Mouse (Mus musculus) testis, adult 2 months (tissue): ENCODE measurements at regions not wholly inside any gene's neighbourhood (a gene's known extent, or its start where the extent isn't known, plus 50 kb on each side); places are given as distances from the start of the nearest gene placed in this dataset.

Experiments used
- H3K27ac ChIP-seq: fragments of 200-500 bp; 2 replicates; pipeline ENCODE4 v1.5.1; 2012; ENCODE audit warnings: low read depth, low read length; ENCODE audit not compliant: control insufficient read depth, insufficient read depth
- H3K27me3 ChIP-seq: fragments of 200-500 bp; 2 replicates; pipeline ENCODE4 v1.6.1; 2012; ENCODE audit warnings: mild to moderate bottlenecking, low read length, moderate library complexity; ENCODE audit not compliant: control insufficient read depth, insufficient read depth
- H3K36me3 ChIP-seq: fragments of 200-500 bp; 2 replicates; pipeline ENCODE4 v1.6.1; 2012; ENCODE audit warnings: mild to moderate bottlenecking, low read length; ENCODE audit not compliant: control insufficient read depth, insufficient read depth
- H3K4me1 ChIP-seq: fragments of 200-500 bp; 2 replicates; pipeline ENCODE4 v1.6.1; 2012; ENCODE audit warnings: low read length; ENCODE audit not compliant: control insufficient read depth, insufficient read depth
- H3K4me3 ChIP-seq: fragments of 200-500 bp; 2 replicates; pipeline ENCODE4 v1.5.1; 2012; ENCODE audit warnings: low read depth, mild to moderate bottlenecking, low read length, moderate library complexity, mixed read lengths; ENCODE audit not compliant: control insufficient read depth
- CTCF ChIP-seq: fragments of 200-500 bp; IDR thresholded peaks from 2 replicates; pipeline ENCODE4 v1.5.1; 2012; ENCODE audit warnings: low read depth, mild to moderate bottlenecking, inconsistent platforms, low read length, moderate library complexity; ENCODE audit not compliant: control insufficient read depth, insufficient read depth, insufficient replicate concordance
- POLR2A ChIP-seq: fragments of 200-500 bp; IDR thresholded peaks from 2 replicates; pipeline ENCODE4 v1.6.1; 2012; ENCODE audit warnings: low read depth, mild to moderate bottlenecking, inconsistent platforms, low read length, moderate library complexity; ENCODE audit not compliant: control insufficient read depth

- Histone ChIP-seq H3K4me3 (no peak overlapping the region), H3K27ac (no peak overlapping the region), H3K27me3 (no peaks in the 10 kb centered on the region), H3K36me3 (no peaks in the 10 kb centered on the region), H3K4me1 (peaks cover 2% of the 10 kb centered on the region; the same call in 1 of the 2 replicates)
- TF ChIP-seq CTCF (peak; percentile 13; the same call in 1 of the 2 replicates), POLR2A (no peak)
Observed at GRCm38 (mm10) chr7:111257842-111258241, 175.0 kb upstream of the Eif4g2 start.

DNA sequence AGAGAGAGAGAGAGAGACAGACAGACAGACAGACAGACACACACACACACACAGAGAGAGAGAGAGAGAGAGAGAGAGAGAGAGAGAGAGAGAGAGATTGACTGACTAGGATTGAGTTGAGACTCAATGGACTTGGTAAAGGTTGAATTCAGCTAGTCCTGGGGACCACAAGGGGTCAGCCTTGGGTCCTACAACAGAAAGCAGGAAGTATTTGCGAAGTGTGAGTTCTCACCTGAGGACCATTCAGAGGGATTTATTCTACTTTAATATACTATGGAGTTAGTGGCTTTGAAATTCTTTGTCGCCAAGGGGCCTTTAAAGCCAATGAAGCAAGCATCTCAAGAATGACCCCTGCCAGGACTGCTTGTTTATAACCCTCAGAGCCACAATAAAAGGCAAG, 173.4 kb upstream of the Eif4g2 start:
- no peak for TF ChIP-seq CTCF
- TF ChIP-seq POLR2A = no peak
- H3K27ac ChIP-seq = no peak overlapping the region
- H3K27me3 ChIP-seq = no peaks in the 10 kb centered on the region
- peaks cover 2% of the 10 kb centered on the region; the same call in 1 of the 2 replicates for H3K4me1 ChIP-seq
- H3K36me3 ChIP-seq = no peaks in the 10 kb centered on the region
- H3K4me3 ChIP-seq = no peak overlapping the region

DNA sequence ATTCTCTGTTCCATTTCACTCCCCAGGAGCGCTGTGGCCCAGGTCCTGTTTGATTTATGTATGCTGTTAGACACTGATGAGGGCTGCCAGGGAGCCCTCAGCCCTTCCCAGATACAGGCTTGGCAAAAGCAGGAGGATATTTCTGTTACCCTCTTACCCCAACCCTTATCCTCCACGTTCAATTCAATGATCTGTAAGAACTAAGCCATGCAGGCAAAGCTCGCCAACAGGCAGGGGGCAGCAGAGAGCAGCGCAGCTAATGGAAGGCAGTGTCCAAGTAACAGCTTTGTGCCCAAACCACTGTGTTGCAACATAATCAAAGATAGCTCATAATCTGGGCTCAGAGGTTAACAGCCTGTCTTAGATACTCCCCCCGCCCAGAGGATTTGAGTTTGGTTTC, 166.8 kb upstream of the Eif4g2 start:
- Histone ChIP-seq H3K27me3 (no peaks in the 10 kb centered on the region), H3K27ac (no peak overlapping the region), H3K36me3 (no peaks in the 10 kb centered on the region), H3K4me3 (peak overlapping the region; percentile 53), H3K4me1 (no peaks in the 10 kb centered on the region)
- peak; percentile 91 for TF ChIP-seq CTCF
- no peak for TF ChIP-seq POLR2A

DNA sequence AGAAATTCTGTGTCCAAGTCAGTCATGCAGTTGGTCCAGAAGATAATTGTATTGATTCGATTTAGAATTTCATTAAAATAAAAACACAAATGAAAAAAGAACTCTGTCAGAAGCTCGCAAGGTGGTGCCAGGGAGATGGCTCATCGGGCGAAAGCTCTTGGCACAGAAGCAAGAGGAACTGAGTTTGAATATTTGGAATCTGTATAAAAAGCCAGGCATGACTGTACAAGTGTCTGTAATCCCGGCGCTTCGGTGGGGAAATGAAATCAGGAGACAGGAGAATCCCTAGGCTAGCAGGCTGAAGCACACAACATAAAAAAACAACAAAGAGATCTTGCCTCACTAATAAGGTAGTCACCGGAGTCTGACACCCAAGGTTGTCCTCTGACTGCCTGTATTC, 162.7 kb upstream of the Eif4g2 start:
- Histone ChIP-seq H3K27me3 (no peaks in the 10 kb centered on the region), H3K4me3 (no peak overlapping the region), H3K36me3 (no peaks in the 10 kb centered on the region), H3K27ac (no peak overlapping the region), H3K4me1 (no peaks in the 10 kb centered on the region)
- TF ChIP-seq POLR2A = no peak
- no peak for TF ChIP-seq CTCF

DNA sequence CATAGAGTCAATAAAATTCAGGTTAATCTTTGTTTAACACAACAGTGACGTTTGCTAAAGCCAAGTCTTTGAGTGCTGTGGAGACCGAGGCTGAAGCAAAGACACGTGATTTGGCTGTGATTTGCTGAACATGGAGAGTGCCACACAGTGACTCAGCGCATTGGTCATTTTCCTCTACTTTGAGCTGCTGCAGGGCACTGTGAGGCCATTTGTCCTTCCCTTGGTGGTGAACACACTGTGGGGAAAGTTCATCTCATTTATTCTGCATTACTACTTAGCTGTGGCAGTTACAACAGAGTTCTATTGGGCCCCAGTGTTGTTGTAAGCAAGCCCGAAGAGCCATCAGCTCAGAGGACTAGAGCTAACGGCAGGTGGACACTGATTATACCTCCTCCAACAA, 162.2 kb upstream of the Eif4g2 start:
- Histone ChIP-seq H3K27ac (no peak overlapping the region), H3K4me1 (no peaks in the 10 kb centered on the region), H3K27me3 (no peaks in the 10 kb centered on the region), H3K36me3 (no peaks in the 10 kb centered on the region), H3K4me3 (no peak overlapping the region)
- TF ChIP-seq POLR2A (no peak), CTCF (no peak)

GRCm38 (mm10) chr7:111243831-111244230, 161.0 kb upstream of the Eif4g2 start:
- TF ChIP-seq POLR2A (no peak), CTCF (no peak)

DNA sequence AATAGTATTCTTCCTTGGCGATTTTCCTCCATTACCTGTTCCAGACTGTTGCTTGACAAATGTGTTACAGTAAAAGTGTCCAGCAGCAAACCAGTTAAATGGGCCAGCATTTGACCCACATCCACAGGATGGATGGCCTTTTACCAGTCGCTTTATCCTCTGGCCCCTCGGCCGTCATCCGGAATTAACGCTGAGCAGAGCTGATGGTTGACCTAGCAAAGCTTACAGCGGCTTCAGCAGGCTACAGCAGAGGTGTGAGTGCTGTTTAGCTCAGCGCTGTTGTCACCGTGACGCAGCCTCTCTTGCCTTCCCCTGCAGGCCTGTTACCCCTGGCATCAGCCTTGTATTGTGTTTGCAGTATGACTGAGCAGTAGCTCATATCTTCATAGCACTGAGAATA, 159.8 kb upstream of the Eif4g2 start:
- Histone ChIP-seq H3K27ac (no peak overlapping the region), H3K4me1 (no peaks in the 10 kb centered on the region), H3K4me3 (no peak overlapping the region), H3K27me3 (no peaks in the 10 kb centered on the region), H3K36me3 (no peaks in the 10 kb centered on the region)
- TF ChIP-seq CTCF = no peak

More at GRCm38 (mm10) chr7:111243831-111244230, 161.0 kb upstream of the Eif4g2 start:
- Histone ChIP-seq H3K27me3 (no peaks in the 10 kb centered on the region), H3K4me3 (no peak overlapping the region), H3K36me3 (no peaks in the 10 kb centered on the region), H3K27ac (no peak overlapping the region), H3K4me1 (no peaks in the 10 kb centered on the region)

DNA sequence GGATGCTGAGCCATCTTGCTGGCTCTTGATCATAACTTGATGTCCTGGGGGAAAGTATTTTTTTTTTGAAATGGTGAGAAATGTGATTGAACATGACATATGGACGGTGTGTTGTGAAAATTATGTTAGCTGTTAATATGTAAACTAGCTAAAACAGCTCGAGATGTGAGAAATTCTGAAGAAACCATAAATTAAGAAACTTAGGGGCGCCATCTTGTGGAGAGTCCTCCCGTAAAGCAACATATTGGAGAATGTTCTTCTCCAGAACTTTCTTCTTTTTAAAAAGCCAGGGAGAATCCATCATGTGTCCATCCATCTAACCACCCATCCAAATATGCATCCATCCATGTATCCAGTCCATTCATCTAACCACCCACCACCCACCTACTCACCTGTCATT, 158.7 kb upstream of the Eif4g2 start:
- Histone ChIP-seq H3K4me3 (no peak overlapping the region), H3K27ac (no peak overlapping the region), H3K4me1 (no peaks in the 10 kb centered on the region), H3K36me3 (no peaks in the 10 kb centered on the region), H3K27me3 (no peaks in the 10 kb centered on the region)
- no peak for TF ChIP-seq POLR2A
- TF ChIP-seq CTCF = no peak

- no peak for TF ChIP-seq POLR2A
- no peaks in the 10 kb centered on the region for H3K27me3 ChIP-seq
- H3K27ac ChIP-seq = no peak overlapping the region
- no peaks in the 10 kb centered on the region for H3K4me1 ChIP-seq
- H3K36me3 ChIP-seq = no peaks in the 10 kb centered on the region
- H3K4me3 ChIP-seq = no peak overlapping the region
Observed at GRCm38 (mm10) chr7:111240234-111240826, 157.5 kb upstream of the Eif4g2 start.
